Mouse (Mus musculus): Measurements from ENCODE around the gene Ccnb3. TPM values are rescaled to one million over a fixed set of nuclear protein-coding genes. Genes with fewer than 3 reads are reported as not detected.
A peak's percentile ranks its signal among the peaks of the same experiment; 100 is the strongest.

The Ccnb3 gene
- polyA plus RNA-seq (2014; fragmentation: Nextera tagmentation; extraction: Ambion mirVana), result 0.20 TPM in 1 of 2 replicates, not detected in the other

GRCm38 (mm10) chrX:7041519-7041918 is at the start of gene Ccnb3:
Gene Ccnb3, minus strand, starts transcription at chrX:7041619.
- 90% methylated on average over 19 of the region's 19 CpGs for WGBS
- Histone ChIP-seq H3K36me3 (replicated peaks; ENCODE audit: control insufficient read depth, insufficient read depth, low read depth, low read length) (no peaks in the 10 kb centered on the region), H3K9ac (replicated peaks; ENCODE audit: low read length) (no peak within 1 kb of the TSS), H3K9me3 (replicated peaks; ENCODE audit: control insufficient read depth, low read length) (no peaks in the 10 kb centered on the region), H3K27me3 (ENCODE audit: control insufficient read depth, insufficient read depth, low read length) (no peaks in the 10 kb centered on the region), H3K4me1 (ENCODE audit: control insufficient read depth, insufficient read depth, low read length) (no peaks in the 10 kb centered on the region), H3K4me2 (ENCODE audit: low read depth, low read length) (no peak within 1 kb of the TSS), H3K4me3 (ENCODE audit: low read depth, low read length) (no peak within 1 kb of the TSS), H3K27ac (replicated peaks; ENCODE audit: low read depth, low read length) (no peak within 1 kb of the TSS)
- no peak for ATAC-seq (replicated peaks; ENCODE audit: insufficient number of reproducible peaks, low FRiP score, low TSS enrichment, low read depth)
- no peak for DNase-seq (ENCODE audit: low spot score)

- H3K4me2 ChIP-seq (ENCODE audit: low read depth, low read length), result no peak overlapping the region
- no peak overlapping the region for H3K27ac ChIP-seq (replicated peaks; ENCODE audit: low read depth, low read length)
- H3K9me3 ChIP-seq (replicated peaks; ENCODE audit: control insufficient read depth, low read length), result no peaks in the 10 kb centered on the region
- ATAC-seq (replicated peaks; ENCODE audit: insufficient number of reproducible peaks, low FRiP score, low TSS enrichment, low read depth), result no peak
- DNase-seq (ENCODE audit: low spot score), result no peak
- no peaks in the 10 kb centered on the region for H3K27me3 ChIP-seq (ENCODE audit: control insufficient read depth, insufficient read depth, low read length)
- no peaks in the 10 kb centered on the region for H3K36me3 ChIP-seq (replicated peaks; ENCODE audit: control insufficient read depth, insufficient read depth, low read depth, low read length)
- H3K4me1 ChIP-seq (ENCODE audit: control insufficient read depth, insufficient read depth, low read length), result no peaks in the 10 kb centered on the region
- no peak overlapping the region for H3K9ac ChIP-seq (replicated peaks; ENCODE audit: low read length)
- no peak overlapping the region for H3K4me3 ChIP-seq (ENCODE audit: low read depth, low read length)
Observed at GRCm38 (mm10) chrX:7090323-7090722, 48.9 kb upstream of the Ccnb3 start.

GRCm38 (mm10) chrX:7085878-7086277 is 44.5 kb upstream of the Ccnb3 start:
- no peak for ATAC-seq (replicated peaks; ENCODE audit: insufficient number of reproducible peaks, low FRiP score, low TSS enrichment, low read depth)
- WGBS, result 89% methylated on average over 1 of the region's 1 CpGs

GRCm38 (mm10) chrX:7079820-7080429 is 38.5 kb upstream of the Ccnb3 start:
- Histone ChIP-seq H3K9me3 (replicated peaks; ENCODE audit: control insufficient read depth, low read length) (no peaks in the 10 kb centered on the region), H3K4me3 (ENCODE audit: low read depth, low read length) (no peak overlapping the region), H3K9ac (replicated peaks; ENCODE audit: low read length) (no peak overlapping the region), H3K36me3 (replicated peaks; ENCODE audit: control insufficient read depth, insufficient read depth, low read depth, low read length) (no peaks in the 10 kb centered on the region), H3K27me3 (ENCODE audit: control insufficient read depth, insufficient read depth, low read length) (no peaks in the 10 kb centered on the region), H3K4me2 (ENCODE audit: low read depth, low read length) (no peak overlapping the region), H3K27ac (replicated peaks; ENCODE audit: low read depth, low read length) (no peak overlapping the region), H3K4me1 (ENCODE audit: control insufficient read depth, insufficient read depth, low read length) (no peaks in the 10 kb centered on the region)
- ATAC-seq (replicated peaks; ENCODE audit: insufficient number of reproducible peaks, low FRiP score, low TSS enrichment, low read depth), result no peak
- 50% methylated on average over 6 of the region's 6 CpGs for WGBS
- peak; percentile 52 for DNase-seq (ENCODE audit: low spot score)

More at GRCm38 (mm10) chrX:7085878-7086277, 44.5 kb upstream of the Ccnb3 start:
- DNase-seq (ENCODE audit: low spot score), result no peak
- no peak overlapping the region for H3K27ac ChIP-seq (replicated peaks; ENCODE audit: low read depth, low read length)
- H3K9me3 ChIP-seq (replicated peaks; ENCODE audit: control insufficient read depth, low read length), result no peaks in the 10 kb centered on the region
- no peak overlapping the region for H3K4me3 ChIP-seq (ENCODE audit: low read depth, low read length)
- H3K4me2 ChIP-seq (ENCODE audit: low read depth, low read length), result no peak overlapping the region
- no peaks in the 10 kb centered on the region for H3K4me1 ChIP-seq (ENCODE audit: control insufficient read depth, insufficient read depth, low read length)
- no peaks in the 10 kb centered on the region for H3K27me3 ChIP-seq (ENCODE audit: control insufficient read depth, insufficient read depth, low read length)
- no peak overlapping the region for H3K9ac ChIP-seq (replicated peaks; ENCODE audit: low read length)
- no peaks in the 10 kb centered on the region for H3K36me3 ChIP-seq (replicated peaks; ENCODE audit: control insufficient read depth, insufficient read depth, low read depth, low read length)

- Histone ChIP-seq H3K4me2 (ENCODE audit: low read depth, low read length) (no peak overlapping the region), H3K36me3 (replicated peaks; ENCODE audit: control insufficient read depth, insufficient read depth, low read depth, low read length) (no peaks in the 10 kb centered on the region), H3K9me3 (replicated peaks; ENCODE audit: control insufficient read depth, low read length) (no peaks in the 10 kb centered on the region), H3K4me1 (ENCODE audit: control insufficient read depth, insufficient read depth, low read length) (no peaks in the 10 kb centered on the region), H3K27ac (replicated peaks; ENCODE audit: low read depth, low read length) (no peak overlapping the region), H3K9ac (replicated peaks; ENCODE audit: low read length) (no peak overlapping the region), H3K27me3 (ENCODE audit: control insufficient read depth, insufficient read depth, low read length) (no peaks in the 10 kb centered on the region), H3K4me3 (ENCODE audit: low read depth, low read length) (no peak overlapping the region)
- ATAC-seq (replicated peaks; ENCODE audit: insufficient number of reproducible peaks, low FRiP score, low TSS enrichment, low read depth) (no peak), DNase-seq (ENCODE audit: low spot score) (no peak)
- WGBS, result 74% methylated on average over 2 of the region's 2 CpGs
Observed at GRCm38 (mm10) chrX:7068002-7068401, 26.6 kb upstream of the Ccnb3 start.

DNA sequence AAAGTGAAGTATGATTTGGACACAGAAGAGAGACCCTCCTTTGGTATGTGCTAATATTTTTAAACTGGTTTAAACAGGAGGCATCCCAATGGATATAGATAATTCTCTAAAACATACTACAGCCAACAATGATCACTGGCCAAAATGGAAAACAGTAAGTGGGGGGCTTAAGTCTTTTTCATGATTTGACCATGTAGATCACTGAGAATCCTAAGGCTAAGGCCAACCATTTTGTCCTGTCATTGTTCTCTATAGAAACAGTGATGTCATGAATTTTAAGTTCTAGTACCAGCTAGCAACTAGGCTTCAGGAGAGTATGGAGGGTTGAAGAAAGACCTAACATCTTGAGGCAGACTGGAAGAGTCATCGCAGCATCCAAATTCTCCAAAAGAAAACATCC is 25.8 kb upstream of the Ccnb3 start, which contains the start of gene Akap4:
Gene Akap4, plus strand, starts transcription at position 301 of the 400 bp plus-strand sequence.
- Histone ChIP-seq H3K4me2 (ENCODE audit: low read depth, low read length) (no peak within 1 kb of the TSS), H3K9ac (replicated peaks; ENCODE audit: low read length) (no peak within 1 kb of the TSS), H3K27ac (replicated peaks; ENCODE audit: low read depth, low read length) (no peak within 1 kb of the TSS), H3K9me3 (replicated peaks; ENCODE audit: control insufficient read depth, low read length) (no peaks in the 10 kb centered on the region), H3K4me3 (ENCODE audit: low read depth, low read length) (no peak within 1 kb of the TSS), H3K36me3 (replicated peaks; ENCODE audit: control insufficient read depth, insufficient read depth, low read depth, low read length) (no peaks in the 10 kb centered on the region), H3K4me1 (ENCODE audit: control insufficient read depth, insufficient read depth, low read length) (no peaks in the 10 kb centered on the region), H3K27me3 (ENCODE audit: control insufficient read depth, insufficient read depth, low read length) (no peaks in the 10 kb centered on the region)
- DNase-seq (ENCODE audit: low spot score) (no peak), ATAC-seq (replicated peaks; ENCODE audit: insufficient number of reproducible peaks, low FRiP score, low TSS enrichment, low read depth) (no peak)
- WGBS, result 96% methylated on average over 1 of the region's 1 CpGs

- H3K9ac ChIP-seq (replicated peaks; ENCODE audit: low read length), result no peak overlapping the region
- DNase-seq (ENCODE audit: low spot score) (no peak), ATAC-seq (replicated peaks; ENCODE audit: insufficient number of reproducible peaks, low FRiP score, low TSS enrichment, low read depth) (no peak)
- H3K4me2 ChIP-seq (ENCODE audit: low read depth, low read length), result no peak overlapping the region
- no peak overlapping the region for H3K27ac ChIP-seq (replicated peaks; ENCODE audit: low read depth, low read length)
- H3K36me3 ChIP-seq (replicated peaks; ENCODE audit: control insufficient read depth, insufficient read depth, low read depth, low read length), result no peaks in the 10 kb centered on the region
- H3K9me3 ChIP-seq (replicated peaks; ENCODE audit: control insufficient read depth, low read length), result no peaks in the 10 kb centered on the region
- H3K27me3 ChIP-seq (ENCODE audit: control insufficient read depth, insufficient read depth, low read length), result no peaks in the 10 kb centered on the region
- H3K4me1 ChIP-seq (ENCODE audit: control insufficient read depth, insufficient read depth, low read length), result no peaks in the 10 kb centered on the region
- H3K4me3 ChIP-seq (ENCODE audit: low read depth, low read length), result no peak overlapping the region
Observed at GRCm38 (mm10) chrX:7064109-7064508, 22.7 kb upstream of the Ccnb3 start.

- Histone ChIP-seq H3K27ac (replicated peaks; ENCODE audit: low read depth, low read length) (no peak overlapping the region), H3K9me3 (replicated peaks; ENCODE audit: control insufficient read depth, low read length) (no peaks in the 10 kb centered on the region), H3K4me1 (ENCODE audit: control insufficient read depth, insufficient read depth, low read length) (no peaks in the 10 kb centered on the region), H3K4me3 (ENCODE audit: low read depth, low read length) (no peak overlapping the region), H3K4me2 (ENCODE audit: low read depth, low read length) (no peak overlapping the region), H3K27me3 (ENCODE audit: control insufficient read depth, insufficient read depth, low read length) (no peaks in the 10 kb centered on the region), H3K9ac (replicated peaks; ENCODE audit: low read length) (no peak overlapping the region), H3K36me3 (replicated peaks; ENCODE audit: control insufficient read depth, insufficient read depth, low read depth, low read length) (no peaks in the 10 kb centered on the region)
- DNase-seq (ENCODE audit: low spot score) (no peak), ATAC-seq (replicated peaks; ENCODE audit: insufficient number of reproducible peaks, low FRiP score, low TSS enrichment, low read depth) (no peak)
- 91% methylated on average over 2 of the region's 2 CpGs for WGBS
Observed at GRCm38 (mm10) chrX:7057634-7058033, 16.2 kb upstream of the Ccnb3 start.

Data from embryonic facial prominence, embryonic 11.5 days (tissue).